Mouse (Mus musculus) limb, embryonic 14.5 days (tissue): ENCODE results near the gene Ucp3. TPM values are rescaled to one million over a fixed set of nuclear protein-coding genes. Genes with fewer than 3 reads are reported as not detected.

Experiments used
- ATAC-seq: fragments of 200-750 bp; cut with Nextera tagmentation; 2 replicates; pipeline ENCODE4 v1.8.0; 2017; ENCODE audit warnings: low read depth, moderate number of reproducible peaks, moderate TSS enrichment; ENCODE audit not compliant: low FRiP score
- DNase-seq: peaks from one replicate; pipeline ENCODE4 v3.0.0-alpha.2; 2015; ENCODE audit warnings: low spot score
- H3K27ac ChIP-seq: fragments of 300-500 bp; sonication (generic); replicated peaks from 2 replicates; pipeline ENCODE4 v1.5.1; 2014; ENCODE audit warnings: low read depth, mild to moderate bottlenecking, low read length, moderate library complexity, mixed read lengths
- H3K27me3 ChIP-seq: fragments of 300-500 bp; sonication (generic); 2 replicates; pipeline ENCODE4 v1.6.1; 2014; ENCODE audit warnings: low read length, mixed read lengths; ENCODE audit not compliant: control insufficient read depth, insufficient read depth
- H3K36me3 ChIP-seq: fragments of 300-500 bp; sonication (generic); 2 replicates; pipeline ENCODE4 v1.6.1; 2014; ENCODE audit warnings: mild to moderate bottlenecking, low read length, moderate library complexity, mixed read lengths; ENCODE audit not compliant: control insufficient read depth, insufficient read depth
- H3K4me1 ChIP-seq: fragments of 300-500 bp; sonication (generic); 2 replicates; pipeline ENCODE4 v1.6.1; 2014; ENCODE audit warnings: antibody characterized with exemption, low read length, mixed read lengths; ENCODE audit not compliant: control insufficient read depth, insufficient read depth
- H3K4me2 ChIP-seq: fragments of 300-500 bp; sonication (generic); replicated peaks from 2 replicates; pipeline ENCODE4 v1.6.1; 2014; ENCODE audit warnings: low read depth, mild to moderate bottlenecking, low read length, moderate library complexity; ENCODE audit not compliant: severe bottlenecking
- H3K4me3 ChIP-seq: fragments of 300-500 bp; sonication (generic); replicated peaks from 2 replicates; pipeline ENCODE4 v1.5.1; 2014; ENCODE audit warnings: low read length
- H3K9ac ChIP-seq: fragments of 300-500 bp; sonication (generic); 2 replicates; pipeline ENCODE4 v1.6.1; 2014; ENCODE audit warnings: mild to moderate bottlenecking, low read depth, low read length, moderate library complexity; ENCODE audit not compliant: severe bottlenecking
- H3K9me3 ChIP-seq: fragments of 300-500 bp; sonication (generic); 2 replicates; pipeline ENCODE4 v1.6.1; 2016; ENCODE audit warnings: low read length; ENCODE audit not compliant: control insufficient read depth
- POLR2A ChIP-seq: fragments of 200-500 bp; IDR thresholded peaks from 2 replicates; pipeline ENCODE4 v1.8.0; 2012; ENCODE audit warnings: inconsistent platforms, mild to moderate bottlenecking, moderate library complexity, borderline replicate concordance; ENCODE audit not compliant: insufficient read depth, insufficient read length; ENCODE audit errors: extremely low read depth
- WGBS: fragments of 180-500 bp; shearing (Covaris S2); extraction: QIAGEN DNeasy Blood & Tissue Kit; methylation state at CpG from one replicate; pipeline ENCODE4 v1.1.7; 2014; 5-methylcytosine and 5-hydroxymethylcytosine counted together
- polyA plus RNA-seq, 2 experiments: library from polyadenylated mRNA; depleted of rRNA in 1 of 2; stranded (reverse) in 1 of 2; unstranded in 1 of 2; fragments of >200 nt; fragmentation: Nextera tagmentation in 1 of 2; extraction: Ambion mirVana in 1 of 2; gene quantifications; 2 replicates each; pipeline versions ENCODE4 v1.2.1 to v1.2.3; 2012 to 2014

Gene Ucp3
- polyA plus RNA-seq, 2 experiments: 0.07 to 0.10 TPM

GRCm38 (mm10) chr7:100534216-100534615 lies 61.4 kb downstream of the Ucp3 start:
- H3K9me3 ChIP-seq: no peaks in the 10 kb centered on the region
- peaks cover 7% of the 10 kb centered on the region; the same call in 1 of the 2 replicates for H3K4me1 ChIP-seq
- no peak overlapping the region for H3K4me2 ChIP-seq
- DNase-seq (no peak), ATAC-seq (no peak)
- WGBS: 88% methylated on average over 3 of the region's 3 CpGs
- H3K4me3 ChIP-seq: no peak overlapping the region
- peaks cover 6% of the 10 kb centered on the region for H3K36me3 ChIP-seq
- no peak overlapping the region for H3K9ac ChIP-seq
- no peaks in the 10 kb centered on the region for H3K27me3 ChIP-seq
- TF ChIP-seq POLR2A: no peak
- H3K27ac ChIP-seq: no peak overlapping the region

GRCm38 (mm10) chr7:100535831-100536230 lies 63.0 kb downstream of the Ucp3 start:
- Histone ChIP-seq H3K9me3 (no peaks in the 10 kb centered on the region), H3K27ac (no peak overlapping the region), H3K36me3 (peaks cover 15% of the 10 kb centered on the region), H3K27me3 (no peaks in the 10 kb centered on the region), H3K4me2 (no peak overlapping the region), H3K4me1 (peaks cover 7% of the 10 kb centered on the region; the same call in 1 of the 2 replicates), H3K4me3 (no peak overlapping the region), H3K9ac (no peak overlapping the region)
- TF ChIP-seq POLR2A: no peak
- DNase-seq (no peak), ATAC-seq (no peak)
- WGBS: 83% methylated on average over 2 of the region's 2 CpGs

Other genes with a start within 250 kb of the Ucp3 start
- gene Pgm2l1, start 245.6 kb upstream of the Ucp3 start, polyA plus RNA-seq (2012; rRNA removed): 4.9 and 5.1 TPM in 2 replicates
- gene Pgm2l1, start 245.6 kb upstream of the Ucp3 start, polyA plus RNA-seq (2014; fragmentation: Nextera tagmentation; extraction: Ambion mirVana): 3.2 and 4.1 TPM in 2 replicates
- gene P4ha3, start 187.5 kb upstream of the Ucp3 start, polyA plus RNA-seq (2012; rRNA removed): 48.7 and 66.0 TPM in 2 replicates
- gene P4ha3, start 187.5 kb upstream of the Ucp3 start, polyA plus RNA-seq (2014; fragmentation: Nextera tagmentation; extraction: Ambion mirVana): 28.1 and 30.7 TPM in 2 replicates
- 29.3 and 35.7 TPM in 2 replicates for gene C2cd3, start 100.8 kb upstream of the Ucp3 start, polyA plus RNA-seq (2012; rRNA removed)
- gene C2cd3, start 100.8 kb upstream of the Ucp3 start, polyA plus RNA-seq (2014; fragmentation: Nextera tagmentation; extraction: Ambion mirVana): 23.5 and 29.0 TPM in 2 replicates
- gene Ppme1, start 100.7 kb upstream of the Ucp3 start, polyA plus RNA-seq (2012; rRNA removed): 68.8 and 97.2 TPM in 2 replicates
- 44.0 and 50.0 TPM in 2 replicates for gene Ppme1, start 100.7 kb upstream of the Ucp3 start, polyA plus RNA-seq (2014; fragmentation: Nextera tagmentation; extraction: Ambion mirVana)
- 104 and 159 TPM in 2 replicates for gene Ucp2, start 20.3 kb downstream of the Ucp3 start, polyA plus RNA-seq (2012; rRNA removed)
- 152 and 160 TPM in 2 replicates for gene Ucp2, start 20.3 kb downstream of the Ucp3 start, polyA plus RNA-seq (2014; fragmentation: Nextera tagmentation; extraction: Ambion mirVana)
- gene Dnajb13, start 42.0 kb downstream of the Ucp3 start, polyA plus RNA-seq (2012; rRNA removed): 0.03 and 0.14 TPM in 2 replicates
- gene Dnajb13, start 42.0 kb downstream of the Ucp3 start, polyA plus RNA-seq (2014; fragmentation: Nextera tagmentation; extraction: Ambion mirVana): 0.14 TPM in 1 of 2 replicates, not detected in the other
- gene Coa4, start 64.1 kb downstream of the Ucp3 start, polyA plus RNA-seq (2012; rRNA removed): 13.5 and 15.5 TPM in 2 replicates
- gene Coa4, start 64.1 kb downstream of the Ucp3 start, polyA plus RNA-seq (2014; fragmentation: Nextera tagmentation; extraction: Ambion mirVana): 22.2 and 22.3 TPM in 2 replicates
- 76.7 and 78.7 TPM in 2 replicates for gene Rab6a, start 134.4 kb downstream of the Ucp3 start, polyA plus RNA-seq (2012; rRNA removed)
- 113 and 126 TPM in 2 replicates for gene Rab6a, start 134.4 kb downstream of the Ucp3 start, polyA plus RNA-seq (2014; fragmentation: Nextera tagmentation; extraction: Ambion mirVana)
- gene Mrpl48, start 135.3 kb downstream of the Ucp3 start, polyA plus RNA-seq (2012; rRNA removed): 27.3 and 42.0 TPM in 2 replicates
- 79.6 and 87.7 TPM in 2 replicates for gene Mrpl48, start 135.3 kb downstream of the Ucp3 start, polyA plus RNA-seq (2014; fragmentation: Nextera tagmentation; extraction: Ambion mirVana)
- gene Plekhb1, start 189.4 kb downstream of the Ucp3 start, polyA plus RNA-seq (2012; rRNA removed): 4.9 and 7.7 TPM in 2 replicates
- gene Plekhb1, start 189.4 kb downstream of the Ucp3 start, polyA plus RNA-seq (2014; fragmentation: Nextera tagmentation; extraction: Ambion mirVana): 4.6 and 4.9 TPM in 2 replicates
- gene Fam168a, start 233.6 kb downstream of the Ucp3 start, polyA plus RNA-seq (2012; rRNA removed): 56.5 and 114 TPM in 2 replicates
- 49.9 and 52.5 TPM in 2 replicates for gene Fam168a, start 233.6 kb downstream of the Ucp3 start, polyA plus RNA-seq (2014; fragmentation: Nextera tagmentation; extraction: Ambion mirVana)